Mouse (Mus musculus) forebrain, embryonic 15.5 days (tissue): ENCODE measurements around the gene 4930503B20Rik. TPM values are rescaled to one million over a fixed set of nuclear protein-coding genes. Genes with fewer than 3 reads are reported as not detected.

Experiments used
- polyA plus RNA-seq: library from polyadenylated mRNA; unstranded; fragments of >200 nt; fragmentation: Nextera tagmentation; extraction: Ambion mirVana; gene quantifications from 2 replicates; pipeline ENCODE4 v1.2.1, GENCODE M21; 2015

4930503B20Rik gene
- polyA plus RNA-seq, 1 experiment from 2014 or later, result not detected

Other genes starting within 250 kb of the 4930503B20Rik start
- gene Ssx2ip, start 246.7 kb downstream of the 4930503B20Rik start, polyA plus RNA-seq, result 24.0 and 25.1 TPM in 2 replicates
- gene Ctbs, start 201.5 kb downstream of the 4930503B20Rik start, polyA plus RNA-seq, result 4.0 TPM in 2 replicates
- gene Spata1, start 151.6 kb downstream of the 4930503B20Rik start, polyA plus RNA-seq, result 6.1 and 6.8 TPM in 2 replicates
- gene Gng5, start 151.5 kb downstream of the 4930503B20Rik start, polyA plus RNA-seq, result 415 and 426 TPM in 2 replicates
- gene Rpf1, start 129.9 kb downstream of the 4930503B20Rik start, polyA plus RNA-seq, result 54.7 and 56.2 TPM in 2 replicates
- not detected in 2 replicates for gene Uox, start 80.9 kb downstream of the 4930503B20Rik start, polyA plus RNA-seq
- gene Dnase2b, start 35.7 kb downstream of the 4930503B20Rik start, polyA plus RNA-seq, result not detected in 2 replicates
- gene Samd13, start 34.3 kb upstream of the 4930503B20Rik start, polyA plus RNA-seq, result 0.34 and 0.48 TPM in 2 replicates
- gene Prkacb, start 161.7 kb upstream of the 4930503B20Rik start, polyA plus RNA-seq, result 150 and 162 TPM in 2 replicates
- gene Ttll7, start 201.1 kb upstream of the 4930503B20Rik start, polyA plus RNA-seq, result 7.1 and 8.5 TPM in 2 replicates